Mouse (Mus musculus) E14TG2a.4 (cell line): ENCODE measurements around the gene Slc16a4.

Experiments
- CTCF ChIP-seq: conservative IDR thresholded peaks from 2 replicates; pipeline ENCODE4 v1.5.1; 2014; ENCODE audit warnings: low read length
- NANOG ChIP-seq: IDR thresholded peaks from 2 replicates; pipeline ENCODE4 v1.6.1; 2014; ENCODE audit warnings: borderline replicate concordance, low read length, mixed read lengths

- TF ChIP-seq CTCF (no peak), NANOG (no peak)
Measured at GRCm38 (mm10) chr3:107290764-107291381, at the start of gene Slc16a4.
